Mouse (Mus musculus) CD4-positive, CD25-positive, alpha-beta regulatory T cell, adult 2 months (primary cell): ENCODE data around the gene Ccsap.
A peak's percentile ranks its signal among the peaks of the same experiment; 100 is the strongest.
"Not testable (repeated sequence)": the region's sequence is repeated elsewhere in the genome, so short reads cannot be mapped to it uniquely, and the experiment has no call there.

Experiments
- DNase-seq: peaks from one replicate; pipeline ENCODE4 v3.0.0-alpha.2; 2012; ENCODE audit warnings: low read depth, low spot score

The Ccsap gene

GRCm38 (mm10) chr8:123836354-123836753 is 23.7 kb downstream of the Ccsap start:
- no peak for DNase-seq

- peak; percentile 84 for DNase-seq
These were observed 24.6 kb downstream of the Ccsap start for GRCm38 (mm10) chr8:123835451-123835850.

- DNase-seq: peak; percentile 78
These were observed 27.3 kb downstream of the Ccsap start for GRCm38 (mm10) chr8:123832757-123833156.

GRCm38 (mm10) chr8:123827523-123827922 is 32.5 kb downstream of the Ccsap start:
- DNase-seq: no peak

- DNase-seq: no peak
These were observed 33.3 kb downstream of the Ccsap start for GRCm38 (mm10) chr8:123826758-123827157.

- peak; percentile 20 for DNase-seq
These were observed 34.0 kb downstream of the Ccsap start for GRCm38 (mm10) chr8:123826001-123826400.

- no peak for DNase-seq
These were observed 36.4 kb downstream of the Ccsap start for GRCm38 (mm10) chr8:123823532-123824123.

- DNase-seq: no peak
These were observed 36.9 kb downstream of the Ccsap start for GRCm38 (mm10) chr8:123823111-123823510.

- no peak for DNase-seq
These were observed 39.2 kb downstream of the Ccsap start for GRCm38 (mm10) chr8:123820780-123821179.

GRCm38 (mm10) chr8:123819683-123820610 is 40.1 kb downstream of the Ccsap start:
- DNase-seq: no peak

GRCm38 (mm10) chr8:123817747-123818146 is 42.3 kb downstream of the Ccsap start:
- no peak for DNase-seq

GRCm38 (mm10) chr8:123816939-123817338 is 43.1 kb downstream of the Ccsap start:
- no peak for DNase-seq

GRCm38 (mm10) chr8:123815325-123815724 is 44.7 kb downstream of the Ccsap start:
- no peak for DNase-seq

- DNase-seq: no peak
These were observed 46.1 kb downstream of the Ccsap start for GRCm38 (mm10) chr8:123813892-123814266.

- no peak for DNase-seq
These were observed 46.7 kb downstream of the Ccsap start for GRCm38 (mm10) chr8:123813173-123813891.

GRCm38 (mm10) chr8:123812227-123812626 is 47.8 kb downstream of the Ccsap start:
- DNase-seq: no peak

- not testable (repeated sequence) for DNase-seq
These were observed 50.7 kb downstream of the Ccsap start for GRCm38 (mm10) chr8:123809342-123809741.

- no peak for DNase-seq
These were observed 51.3 kb downstream of the Ccsap start for GRCm38 (mm10) chr8:123808671-123809070.

- DNase-seq: no peak
These were observed 52.0 kb downstream of the Ccsap start for GRCm38 (mm10) chr8:123807852-123808573.

- peak; percentile 55 for DNase-seq
These were observed 53.0 kb downstream of the Ccsap start for GRCm38 (mm10) chr8:123807024-123807431.

- DNase-seq: no peak
These were observed 53.6 kb downstream of the Ccsap start for GRCm38 (mm10) chr8:123806374-123806935.
